Mouse (Mus musculus): ENCODE data around the gene Lpin2. TPM values are rescaled to one million over a fixed set of nuclear protein-coding genes. Genes with fewer than 3 reads are reported as not detected.

Lpin2 gene
- polyA plus RNA-seq, 1 experiment from 2014 or later: 42.5 TPM

DNA sequence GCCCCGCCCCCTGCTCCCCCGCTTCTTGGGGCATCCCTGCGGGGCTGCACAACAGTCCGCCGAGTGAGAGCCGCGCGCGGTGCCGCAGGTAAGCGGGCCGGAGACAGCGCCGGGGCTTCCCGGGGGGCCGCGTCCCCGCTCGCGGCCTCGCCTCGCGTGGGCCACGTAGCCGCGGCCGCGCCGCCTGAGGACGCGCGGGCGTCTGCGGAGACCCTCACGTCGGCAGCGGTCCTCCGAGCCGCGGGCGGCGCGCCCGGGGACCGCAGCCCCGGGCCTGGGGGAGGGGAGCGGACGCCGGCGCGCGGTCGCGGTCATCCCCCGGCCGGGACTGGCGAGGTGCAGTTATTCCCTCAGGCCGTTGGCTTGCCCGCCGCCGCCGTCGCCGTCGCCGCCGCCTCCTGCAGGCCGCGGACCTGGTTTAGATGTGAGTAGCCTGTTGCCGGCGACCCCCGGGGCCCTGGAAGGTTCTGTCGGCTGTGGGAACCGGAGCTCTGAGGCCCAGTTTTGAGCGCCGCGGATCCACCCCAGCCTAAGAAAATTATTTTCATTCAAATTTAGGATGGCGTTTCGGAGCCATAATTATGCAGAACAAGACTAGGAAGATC lies 1.4 kb downstream of the Lpin2 start:
- H3K4me3 ChIP-seq (ENCODE audit: low read length): peak overlapping the region; percentile 81
- no peaks in the 10 kb centered on the region for H3K36me3 ChIP-seq (ENCODE audit: control insufficient read depth, insufficient read depth, low read length)
- ATAC-seq: peak; percentile 75
- no peaks in the 10 kb centered on the region for H3K27me3 ChIP-seq (replicated peaks; ENCODE audit: control insufficient read depth, insufficient read depth, low read length)
- WGBS: 0% methylated on average over 57 of the region's 79 CpGs
- H3K27ac ChIP-seq (ENCODE audit: low read depth, low read length): peak overlapping the region; percentile 94
- peaks cover 17% of the 10 kb centered on the region for H3K4me1 ChIP-seq (ENCODE audit: control insufficient read depth, insufficient read depth, low read depth, low read length)
- no peaks in the 10 kb centered on the region for H3K9me3 ChIP-seq (ENCODE audit: control insufficient read depth, low read length)
- peak overlapping the region; percentile 86 for H3K4me2 ChIP-seq (ENCODE audit: low read length)
- peak overlapping the region; percentile 91 for H3K9ac ChIP-seq (ENCODE audit: low read depth, low read length)

DNA sequence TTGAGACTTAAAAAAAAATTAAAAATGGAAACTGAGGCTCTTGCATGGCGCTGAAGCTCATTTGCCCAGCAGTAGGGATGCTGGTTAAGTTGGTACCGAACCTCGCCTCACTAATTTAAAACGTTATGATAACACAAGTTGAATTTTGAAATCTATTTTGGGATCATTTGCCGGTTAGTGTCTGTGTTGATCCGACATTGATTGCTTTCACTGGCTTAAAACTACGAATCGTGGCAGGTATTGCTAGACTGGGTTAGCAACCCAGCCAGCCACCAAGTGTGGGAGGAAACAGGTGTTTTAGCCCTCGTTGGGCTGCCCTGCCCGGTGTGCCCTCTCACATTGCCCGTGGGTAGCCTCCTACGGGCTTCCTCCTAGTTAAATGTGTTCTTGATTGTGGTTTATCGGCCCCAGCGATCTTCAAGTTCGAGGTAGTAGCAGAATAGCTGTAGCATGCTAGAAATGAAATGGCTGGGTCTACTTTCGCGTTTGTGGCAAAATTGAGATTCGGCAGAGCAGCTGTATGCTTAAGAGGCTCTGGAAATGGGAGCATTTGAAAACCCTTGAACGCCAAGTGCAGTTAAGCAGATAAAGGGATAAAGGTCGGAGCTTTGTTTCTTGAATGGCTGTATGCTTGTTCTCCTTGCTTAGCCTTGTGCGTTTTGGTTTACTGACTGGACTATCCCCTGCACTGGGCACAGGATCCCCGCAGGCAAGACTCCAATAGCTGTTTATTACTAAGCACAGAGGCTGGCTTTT lies 2.2 kb downstream of the Lpin2 start:
- Histone ChIP-seq H3K4me2 (ENCODE audit: low read length) (peak overlapping the region; percentile 86), H3K4me1 (ENCODE audit: control insufficient read depth, insufficient read depth, low read depth, low read length) (peaks cover 17% of the 10 kb centered on the region), H3K9me3 (ENCODE audit: control insufficient read depth, low read length) (no peaks in the 10 kb centered on the region), H3K27ac (ENCODE audit: low read depth, low read length) (peak overlapping the region; percentile 49; the same call in 1 of the 2 replicates), H3K4me3 (ENCODE audit: low read length) (peak overlapping the region; percentile 81), H3K27me3 (replicated peaks; ENCODE audit: control insufficient read depth, insufficient read depth, low read length) (no peaks in the 10 kb centered on the region), H3K9ac (ENCODE audit: low read depth, low read length) (peak overlapping the region; percentile 91), H3K36me3 (ENCODE audit: control insufficient read depth, insufficient read depth, low read length) (no peaks in the 10 kb centered on the region)
- WGBS: 6% methylated on average over 22 of the region's 22 CpGs
- ATAC-seq: no peak

DNA sequence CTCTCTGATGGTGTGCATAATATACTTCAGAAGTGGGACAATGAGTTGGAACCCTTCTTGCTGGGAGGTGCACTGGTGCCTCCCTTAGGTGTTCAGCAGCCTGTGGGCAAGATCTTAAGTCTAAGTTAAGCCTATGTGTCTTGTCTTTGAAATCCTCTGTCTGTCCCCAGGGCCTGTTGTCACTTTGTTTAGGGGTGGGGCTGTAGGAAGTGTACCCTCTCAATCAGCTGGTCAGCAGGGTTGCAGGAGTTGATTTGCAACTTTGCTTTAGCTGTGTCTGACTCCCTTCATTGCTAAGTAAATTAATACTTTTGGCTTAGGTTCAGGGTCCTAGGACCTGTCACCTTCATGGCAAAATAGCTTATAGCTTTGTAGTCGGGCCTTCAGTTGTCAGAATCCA lies 3.0 kb downstream of the Lpin2 start:
- no peaks in the 10 kb centered on the region for H3K36me3 ChIP-seq (ENCODE audit: control insufficient read depth, insufficient read depth, low read length)
- H3K4me2 ChIP-seq (ENCODE audit: low read length): peak overlapping the region; percentile 86
- H3K4me3 ChIP-seq (ENCODE audit: low read length): peak overlapping the region; percentile 81
- H3K9me3 ChIP-seq (ENCODE audit: control insufficient read depth, low read length): no peaks in the 10 kb centered on the region
- H3K9ac ChIP-seq (ENCODE audit: low read depth, low read length): no peak overlapping the region
- no peak overlapping the region for H3K27ac ChIP-seq (ENCODE audit: low read depth, low read length)
- WGBS: 68% methylated on average over 1 of the region's 1 CpGs
- no peak for ATAC-seq
- no peaks in the 10 kb centered on the region for H3K27me3 ChIP-seq (replicated peaks; ENCODE audit: control insufficient read depth, insufficient read depth, low read length)
- peaks cover 17% of the 10 kb centered on the region for H3K4me1 ChIP-seq (ENCODE audit: control insufficient read depth, insufficient read depth, low read depth, low read length)

DNA sequence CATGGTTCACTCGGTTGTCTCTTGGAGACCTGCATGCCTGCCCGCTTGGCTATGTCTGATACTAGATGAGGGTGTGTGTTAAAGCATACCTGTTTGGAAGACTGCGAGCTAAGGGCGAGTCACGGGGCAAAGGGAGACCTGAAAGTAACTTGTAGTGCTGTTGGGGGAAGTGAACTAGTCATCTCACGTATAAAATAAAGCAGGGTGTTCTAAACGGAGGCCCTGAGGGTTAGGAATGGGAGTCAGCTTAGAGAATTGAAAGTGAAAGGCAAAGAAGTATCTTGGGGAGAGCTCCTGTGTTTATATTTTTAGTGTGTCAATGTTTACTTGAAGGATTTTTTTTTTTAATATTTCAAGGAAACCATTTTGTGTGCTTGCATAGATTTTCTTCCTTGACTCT lies 8.2 kb downstream of the Lpin2 start:
- no peaks in the 10 kb centered on the region for H3K36me3 ChIP-seq (ENCODE audit: control insufficient read depth, insufficient read depth, low read length)
- no peak overlapping the region for H3K4me2 ChIP-seq (ENCODE audit: low read length)
- no peak overlapping the region for H3K4me3 ChIP-seq (ENCODE audit: low read length)
- no peaks in the 10 kb centered on the region for H3K27me3 ChIP-seq (replicated peaks; ENCODE audit: control insufficient read depth, insufficient read depth, low read length)
- ATAC-seq: no peak
- WGBS: 94% methylated on average over 7 of the region's 7 CpGs
- H3K4me1 ChIP-seq (ENCODE audit: control insufficient read depth, insufficient read depth, low read depth, low read length): peaks cover 3% of the 10 kb centered on the region
- H3K27ac ChIP-seq (ENCODE audit: low read depth, low read length): no peak overlapping the region
- no peak overlapping the region for H3K9ac ChIP-seq (ENCODE audit: low read depth, low read length)
- no peaks in the 10 kb centered on the region for H3K9me3 ChIP-seq (ENCODE audit: control insufficient read depth, low read length)

DNA sequence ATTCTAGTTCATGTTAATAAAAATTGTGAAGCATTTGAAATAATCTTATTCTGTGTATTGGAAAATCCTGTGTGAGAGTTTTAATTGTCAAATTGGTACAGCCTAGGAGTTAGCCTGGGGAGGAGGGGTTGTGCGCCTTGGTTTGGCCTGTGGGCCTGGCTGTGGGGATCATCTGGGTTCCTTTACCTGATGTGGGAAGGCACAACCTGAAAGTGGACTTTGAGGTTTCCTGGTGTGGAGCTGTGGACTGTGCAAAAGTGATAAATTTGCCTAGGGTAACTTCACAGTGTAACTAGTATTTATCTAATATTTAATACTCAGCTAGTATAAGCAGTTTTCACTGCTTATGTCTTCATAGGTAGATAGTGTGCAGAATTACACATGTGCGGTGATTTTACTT lies 8.7 kb downstream of the Lpin2 start:
- 95% methylated on average over 2 of the region's 2 CpGs for WGBS
- ATAC-seq: no peak
- H3K9ac ChIP-seq (ENCODE audit: low read depth, low read length): no peak overlapping the region
- no peak overlapping the region for H3K4me2 ChIP-seq (ENCODE audit: low read length)
- no peak overlapping the region for H3K27ac ChIP-seq (ENCODE audit: low read depth, low read length)
- no peak overlapping the region for H3K4me3 ChIP-seq (ENCODE audit: low read length)
- H3K36me3 ChIP-seq (ENCODE audit: control insufficient read depth, insufficient read depth, low read length): no peaks in the 10 kb centered on the region
- no peaks in the 10 kb centered on the region for H3K27me3 ChIP-seq (replicated peaks; ENCODE audit: control insufficient read depth, insufficient read depth, low read length)
- H3K9me3 ChIP-seq (ENCODE audit: control insufficient read depth, low read length): no peaks in the 10 kb centered on the region
- H3K4me1 ChIP-seq (ENCODE audit: control insufficient read depth, insufficient read depth, low read depth, low read length): peaks cover 4% of the 10 kb centered on the region

DNA sequence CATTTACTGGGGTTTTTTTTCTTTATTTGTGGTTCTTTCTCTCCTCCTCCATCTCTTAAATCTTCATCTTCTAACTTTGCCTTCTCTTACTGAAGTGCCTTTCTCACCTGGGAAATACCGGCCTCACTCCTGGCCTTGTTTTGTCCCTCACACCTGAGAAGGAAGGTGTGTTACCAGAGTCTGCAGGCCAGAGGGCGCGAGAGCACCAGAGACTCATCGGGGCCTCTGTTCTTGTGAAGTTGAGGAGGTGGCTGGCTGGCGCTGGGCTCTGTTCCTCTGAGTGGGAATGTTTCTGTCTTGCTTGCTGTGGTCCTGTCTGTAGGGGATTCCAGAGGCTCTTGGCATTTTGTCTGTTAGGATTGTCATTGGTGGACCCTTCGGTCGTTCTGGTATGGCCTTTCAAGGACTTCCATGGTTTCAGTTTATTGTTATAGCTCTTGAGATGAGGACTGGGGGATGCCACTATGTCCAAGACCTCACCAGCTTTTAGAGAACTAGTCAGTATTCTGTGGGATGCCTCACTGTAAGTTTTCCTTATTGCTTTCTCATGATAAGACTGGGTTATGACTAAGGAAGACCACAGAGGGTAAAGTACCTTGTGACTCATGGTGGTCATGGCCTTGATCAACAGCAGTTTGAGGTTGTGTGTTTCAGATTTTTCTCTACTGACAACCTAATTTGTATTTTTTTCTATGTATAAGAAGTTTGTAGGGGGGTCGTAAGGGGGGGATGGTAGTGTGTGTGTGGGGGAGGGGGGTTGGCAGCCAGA lies 9.5 kb downstream of the Lpin2 start:
- H3K36me3 ChIP-seq (ENCODE audit: control insufficient read depth, insufficient read depth, low read length): no peaks in the 10 kb centered on the region
- no peak overlapping the region for H3K27ac ChIP-seq (ENCODE audit: low read depth, low read length)
- H3K27me3 ChIP-seq (replicated peaks; ENCODE audit: control insufficient read depth, insufficient read depth, low read length): no peaks in the 10 kb centered on the region
- H3K4me1 ChIP-seq (ENCODE audit: control insufficient read depth, insufficient read depth, low read depth, low read length): peaks cover 4% of the 10 kb centered on the region
- ATAC-seq: no peak
- 83% methylated on average over 8 of the region's 8 CpGs for WGBS
- no peak overlapping the region for H3K4me3 ChIP-seq (ENCODE audit: low read length)
- no peaks in the 10 kb centered on the region for H3K9me3 ChIP-seq (ENCODE audit: control insufficient read depth, low read length)
- no peak overlapping the region for H3K9ac ChIP-seq (ENCODE audit: low read depth, low read length)
- no peak overlapping the region for H3K4me2 ChIP-seq (ENCODE audit: low read length)

DNA sequence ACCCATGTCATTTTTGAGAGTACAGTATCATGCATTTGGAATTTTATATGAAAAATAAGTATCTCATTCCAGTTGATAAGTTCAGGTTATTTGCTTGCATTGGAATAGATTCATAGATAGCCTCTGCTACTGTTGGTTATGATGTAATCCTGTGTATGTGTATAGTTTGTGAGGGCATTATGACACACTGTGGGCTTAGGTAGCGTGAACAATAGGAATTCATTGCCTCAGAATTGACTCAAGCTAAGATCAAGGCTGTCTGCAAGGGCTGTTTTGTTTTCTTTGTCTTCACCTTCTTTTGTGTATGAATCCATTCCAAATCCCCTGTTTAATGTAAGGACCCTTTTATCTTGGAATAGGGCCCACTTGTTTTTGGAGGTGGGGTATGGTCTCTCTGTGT lies 10.7 kb downstream of the Lpin2 start:
- no peaks in the 10 kb centered on the region for H3K9me3 ChIP-seq (ENCODE audit: control insufficient read depth, low read length)
- no peak overlapping the region for H3K27ac ChIP-seq (ENCODE audit: low read depth, low read length)
- no peaks in the 10 kb centered on the region for H3K27me3 ChIP-seq (replicated peaks; ENCODE audit: control insufficient read depth, insufficient read depth, low read length)
- no peak overlapping the region for H3K9ac ChIP-seq (ENCODE audit: low read depth, low read length)
- no peak overlapping the region for H3K4me3 ChIP-seq (ENCODE audit: low read length)
- H3K36me3 ChIP-seq (ENCODE audit: control insufficient read depth, insufficient read depth, low read length): no peaks in the 10 kb centered on the region
- no peak overlapping the region for H3K4me2 ChIP-seq (ENCODE audit: low read length)
- WGBS: 90% methylated on average over 1 of the region's 1 CpGs
- no peak for ATAC-seq
- peaks cover 4% of the 10 kb centered on the region for H3K4me1 ChIP-seq (ENCODE audit: control insufficient read depth, insufficient read depth, low read depth, low read length)

DNA sequence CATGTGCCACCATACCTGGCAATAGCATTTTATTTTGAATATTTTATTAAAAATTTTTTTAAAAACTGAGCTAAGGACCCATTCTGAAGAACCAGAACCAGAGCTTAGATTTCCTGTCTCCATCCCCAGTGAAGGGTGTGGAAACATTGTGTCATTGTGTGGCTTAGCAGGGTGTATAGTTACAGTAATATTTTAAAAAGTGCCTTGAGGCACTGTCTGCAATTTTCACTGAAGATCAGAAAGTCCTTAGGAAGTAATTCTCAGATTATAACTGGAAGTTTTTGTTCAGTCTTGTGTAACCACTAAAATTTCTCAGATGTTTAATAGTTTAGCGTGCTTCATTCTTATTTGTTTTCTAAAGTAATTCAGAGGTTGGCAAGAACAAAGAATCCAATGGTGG lies 11.1 kb downstream of the Lpin2 start:
- no peaks in the 10 kb centered on the region for H3K27me3 ChIP-seq (replicated peaks; ENCODE audit: control insufficient read depth, insufficient read depth, low read length)
- no peak overlapping the region for H3K4me2 ChIP-seq (ENCODE audit: low read length)
- no peak for ATAC-seq
- 67% methylated on average over 1 of the region's 1 CpGs for WGBS
- no peaks in the 10 kb centered on the region for H3K36me3 ChIP-seq (ENCODE audit: control insufficient read depth, insufficient read depth, low read length)
- H3K4me3 ChIP-seq (ENCODE audit: low read length): no peak overlapping the region
- no peaks in the 10 kb centered on the region for H3K9me3 ChIP-seq (ENCODE audit: control insufficient read depth, low read length)
- H3K27ac ChIP-seq (ENCODE audit: low read depth, low read length): no peak overlapping the region
- no peak overlapping the region for H3K9ac ChIP-seq (ENCODE audit: low read depth, low read length)
- peaks cover 4% of the 10 kb centered on the region for H3K4me1 ChIP-seq (ENCODE audit: control insufficient read depth, insufficient read depth, low read depth, low read length)

DNA sequence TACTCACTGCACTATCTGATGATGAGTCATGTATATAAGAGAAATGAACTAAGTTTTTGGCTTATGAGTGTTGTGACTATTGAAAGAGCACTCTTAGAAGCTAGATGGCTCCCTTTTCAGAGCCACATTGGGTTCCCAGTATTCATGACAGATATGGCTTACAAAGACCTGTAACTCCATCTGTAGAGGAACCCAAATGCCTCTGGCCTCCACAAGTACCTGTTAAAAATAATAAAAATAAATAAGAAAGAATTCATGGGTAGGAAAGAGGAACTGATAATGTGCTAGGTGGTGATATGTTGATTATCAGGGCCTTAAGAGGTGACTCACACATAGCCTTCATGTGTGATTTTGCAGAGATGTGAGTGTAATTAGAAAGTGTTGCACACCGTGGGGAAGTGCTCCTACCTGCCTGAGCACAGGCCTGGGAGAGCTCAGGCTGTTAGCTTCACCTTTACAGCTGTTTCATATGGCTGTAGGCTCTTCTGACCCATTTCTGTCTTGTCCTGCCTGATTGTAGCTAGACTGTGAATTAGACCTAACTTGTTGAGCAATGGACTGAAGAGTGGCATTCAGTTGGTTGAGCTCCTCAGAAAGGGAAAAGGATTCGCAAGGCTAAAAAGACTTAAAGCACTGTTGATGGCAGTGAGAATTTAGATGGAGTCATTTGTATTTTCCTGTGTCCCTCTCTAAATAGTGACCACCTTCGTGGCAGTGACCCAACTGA lies 12.7 kb downstream of the Lpin2 start:
- no peak for ATAC-seq
- Histone ChIP-seq H3K4me3 (ENCODE audit: low read length) (no peak overlapping the region), H3K4me2 (ENCODE audit: low read length) (no peak overlapping the region), H3K27ac (ENCODE audit: low read depth, low read length) (no peak overlapping the region), H3K36me3 (ENCODE audit: control insufficient read depth, insufficient read depth, low read length) (no peaks in the 10 kb centered on the region), H3K9me3 (ENCODE audit: control insufficient read depth, low read length) (no peaks in the 10 kb centered on the region), H3K4me1 (ENCODE audit: control insufficient read depth, insufficient read depth, low read depth, low read length) (peaks cover 4% of the 10 kb centered on the region), H3K27me3 (replicated peaks; ENCODE audit: control insufficient read depth, insufficient read depth, low read length) (no peaks in the 10 kb centered on the region), H3K9ac (ENCODE audit: low read depth, low read length) (no peak overlapping the region)
- WGBS: 78% methylated on average over 3 of the region's 3 CpGs
